Mouse (Mus musculus) E14TG2a.4 (cell line): ENCODE results near the gene Izumo2.

Source experiments
- CTCF ChIP-seq: conservative IDR thresholded peaks from 2 replicates; pipeline ENCODE4 v1.5.1; 2014; ENCODE audit warnings: low read length
- POU5F1 ChIP-seq: IDR thresholded peaks from 2 replicates; pipeline ENCODE4 v1.6.1; 2014; ENCODE audit warnings: low read length, borderline replicate concordance

GRCm38 (mm10) chr7:44688890-44689289 lies 19.7 kb upstream of the Izumo2 start:
- TF ChIP-seq CTCF (peak; percentile 63), POU5F1 (no peak)
